Mouse (Mus musculus) right cerebral cortex, adult 18-20 months (tissue): Measurements from ENCODE around the gene Adcy7.

Experiments
- DNase-seq: peaks from one replicate; pipeline ENCODE4 v3.0.0; 2022; ENCODE audit warnings: mixed read lengths

Adcy7 gene

GRCm38 (mm10) chr8:88301589-88302437 lies 29.6 kb downstream of the Adcy7 start:
- DNase-seq: no peak

- DNase-seq: no peak
These were observed 33.6 kb downstream of the Adcy7 start for GRCm38 (mm10) chr8:88305814-88306213.

- DNase-seq: no peak
These were observed 34.3 kb downstream of the Adcy7 start for GRCm38 (mm10) chr8:88306511-88306910.

- no peak for DNase-seq
These were observed 35.5 kb downstream of the Adcy7 start for GRCm38 (mm10) chr8:88307736-88308135.

- DNase-seq: no peak
These were observed 37.2 kb downstream of the Adcy7 start for GRCm38 (mm10) chr8:88309274-88309873.

GRCm38 (mm10) chr8:88309881-88310280 lies 37.7 kb downstream of the Adcy7 start:
- DNase-seq: no peak

GRCm38 (mm10) chr8:88310286-88310685 lies 38.1 kb downstream of the Adcy7 start:
- no peak for DNase-seq

GRCm38 (mm10) chr8:88312966-88313365 lies 40.8 kb downstream of the Adcy7 start:
- no peak for DNase-seq

- DNase-seq: no peak
These were observed 41.8 kb downstream of the Adcy7 start for GRCm38 (mm10) chr8:88313991-88314390.

DNA sequence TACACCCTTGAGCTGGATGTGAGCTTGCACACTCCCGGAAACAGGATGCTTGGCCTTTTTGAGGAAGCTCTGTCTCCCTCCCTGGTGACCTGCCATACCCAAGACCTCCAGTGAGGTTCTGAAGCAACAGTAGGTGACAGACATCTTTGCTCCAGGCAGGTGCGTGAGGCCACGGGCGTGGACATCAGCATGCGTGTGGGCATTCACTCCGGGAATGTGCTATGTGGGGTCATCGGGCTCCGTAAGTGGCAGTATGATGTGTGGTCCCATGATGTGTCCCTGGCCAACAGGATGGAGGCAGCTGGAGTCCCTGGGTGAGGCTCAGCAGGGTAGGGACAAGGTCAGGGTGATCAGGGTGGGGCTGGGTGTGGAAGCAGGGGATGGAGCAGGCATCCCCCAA lies 43.1 kb downstream of the Adcy7 start:
- no peak for DNase-seq

DNA sequence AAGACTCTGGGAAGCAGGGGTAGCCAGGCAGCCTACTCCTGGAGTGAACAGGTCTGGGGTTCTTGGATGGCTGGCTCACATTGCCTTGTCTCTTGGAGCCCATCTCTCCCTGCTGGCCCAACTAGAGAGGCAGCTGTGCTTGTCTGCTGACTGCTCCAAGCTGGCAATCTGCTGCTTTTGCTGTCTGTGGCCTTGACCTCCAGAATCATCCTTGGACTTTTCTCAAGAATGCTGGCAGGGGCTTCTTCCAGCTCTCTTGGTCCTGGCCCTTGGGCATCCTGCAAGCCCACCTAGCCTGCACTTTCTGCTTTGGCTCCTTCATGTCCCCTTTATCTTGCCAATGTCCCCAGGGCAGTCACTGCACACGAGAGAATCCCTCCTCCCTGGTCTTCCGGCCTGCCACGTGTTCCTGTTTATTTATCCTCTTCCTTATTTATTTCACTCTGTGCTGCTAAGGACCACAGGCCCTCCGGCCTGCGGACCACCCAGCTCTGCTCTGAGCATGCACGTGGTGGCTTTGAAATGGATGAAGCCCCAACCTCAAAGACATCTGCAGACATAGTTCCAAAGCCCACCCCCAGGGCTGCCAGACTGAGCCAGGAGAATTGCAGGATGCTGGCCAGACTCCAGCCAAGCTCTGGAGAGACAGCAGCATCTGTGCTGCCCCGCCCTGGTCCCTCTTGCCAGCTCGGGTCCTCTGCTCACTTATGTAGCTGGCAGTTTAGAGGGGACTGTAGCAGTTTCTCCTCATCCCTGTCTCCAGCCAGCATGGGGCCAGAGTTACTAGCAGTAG lies 44.1 kb downstream of the Adcy7 start:
- no peak for DNase-seq

DNA sequence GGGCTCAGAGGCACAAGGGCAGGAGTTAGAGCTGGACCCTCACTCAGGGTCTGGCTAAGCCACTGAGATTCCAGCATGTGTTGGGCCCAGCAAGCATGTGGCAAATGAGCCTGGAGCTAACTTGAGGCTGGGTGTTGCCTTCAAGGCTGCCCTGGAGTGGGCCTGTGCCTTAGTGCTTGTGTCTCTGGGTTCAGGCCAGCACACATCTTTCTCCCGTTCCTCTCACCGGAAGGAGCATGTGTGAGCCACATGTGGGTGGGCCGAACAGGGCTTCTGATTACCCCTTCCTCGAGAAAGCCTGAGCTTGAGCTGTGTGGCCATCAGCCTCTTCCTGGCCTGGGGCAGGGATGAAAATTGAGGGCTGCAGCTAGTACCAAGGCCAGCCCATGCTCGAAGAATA lies 45.1 kb downstream of the Adcy7 start:
- DNase-seq: no peak

GRCm38 (mm10) chr8:88318151-88318550 lies 45.9 kb downstream of the Adcy7 start:
- DNase-seq: no peak

- DNase-seq: no peak
These were observed 47.9 kb downstream of the Adcy7 start for GRCm38 (mm10) chr8:88320134-88320533.

GRCm38 (mm10) chr8:88321387-88321786 lies 49.2 kb downstream of the Adcy7 start:
- DNase-seq: no peak

GRCm38 (mm10) chr8:88323523-88323922 lies 51.3 kb downstream of the Adcy7 start:
- DNase-seq: no peak

GRCm38 (mm10) chr8:88324760-88325159 lies 52.6 kb downstream of the Adcy7 start:
- no peak for DNase-seq

DNA sequence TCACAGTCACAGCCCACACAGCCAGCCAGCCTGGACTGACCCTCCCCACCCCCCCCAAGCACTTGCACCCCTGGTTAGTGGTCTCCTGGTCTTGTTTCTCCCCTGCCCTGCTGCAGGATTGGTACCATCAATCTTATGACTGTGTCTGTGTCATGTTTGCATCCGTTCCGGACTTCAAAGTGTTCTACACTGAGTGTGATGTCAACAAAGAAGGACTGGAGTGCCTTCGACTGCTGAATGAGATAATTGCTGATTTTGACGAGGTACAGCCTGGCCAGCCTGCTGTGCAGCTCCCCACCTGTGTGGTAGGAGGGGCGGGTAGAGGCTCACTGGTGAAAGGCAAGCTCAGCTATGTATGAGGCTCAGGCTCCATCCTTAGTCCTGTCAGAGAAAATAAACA lies 53.0 kb downstream of the Adcy7 start:
- DNase-seq: no peak

GRCm38 (mm10) chr8:88325795-88326194 lies 53.6 kb downstream of the Adcy7 start:
- no peak for DNase-seq

GRCm38 (mm10) chr8:88326328-88326727 lies 54.1 kb downstream of the Adcy7 start:
- DNase-seq: no peak

- no peak for DNase-seq
These were observed 56.5 kb downstream of the Adcy7 start for GRCm38 (mm10) chr8:88328689-88329088.

DNA sequence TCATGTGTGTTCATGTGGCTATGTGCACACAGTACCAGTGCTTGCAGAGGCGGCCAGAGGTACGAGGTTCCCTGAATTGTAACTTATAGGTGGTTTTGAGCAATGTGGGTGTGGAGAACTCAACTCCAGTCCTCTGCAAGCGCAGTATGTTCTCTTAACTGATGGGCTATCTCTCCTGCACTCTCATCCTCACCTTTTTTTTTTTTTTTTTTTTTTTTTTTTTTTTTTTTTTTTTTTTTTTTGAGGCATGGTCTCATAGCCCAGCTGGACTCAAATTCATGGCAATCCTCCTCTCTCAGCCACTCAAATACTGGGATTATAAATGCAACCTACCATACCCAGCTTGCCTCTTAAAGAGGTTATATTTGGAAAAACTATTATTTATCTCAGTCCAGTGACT lies 58.6 kb downstream of the Adcy7 start:
- DNase-seq: no peak

DNA sequence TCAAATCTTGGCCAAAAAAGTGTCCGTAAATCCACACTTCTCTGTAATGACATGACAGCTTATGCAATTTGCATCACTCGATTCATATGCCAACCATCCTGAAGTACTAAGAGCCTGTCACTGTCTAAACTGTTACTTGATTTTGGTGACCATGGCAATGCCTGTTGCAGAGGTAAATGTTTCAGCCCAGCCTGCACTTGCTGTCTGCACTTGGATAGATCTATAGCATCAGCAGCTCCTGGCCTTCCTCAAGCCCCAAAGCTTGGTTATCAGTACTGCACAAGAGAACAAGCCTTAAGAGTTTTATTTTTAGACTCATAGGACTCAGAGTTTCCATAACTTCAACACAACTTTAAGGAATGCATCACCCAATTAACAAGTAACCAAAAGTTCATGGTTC lies 62.2 kb downstream of the Adcy7 start:
- no peak for DNase-seq

GRCm38 (mm10) chr8:88334975-88335374 lies 62.8 kb downstream of the Adcy7 start:
- DNase-seq: no peak
